Mouse (Mus musculus): ENCODE results near the gene H2-DMa. TPM values are rescaled to one million over a fixed set of nuclear protein-coding genes. Genes with fewer than 3 reads are reported as not detected.

The H2-DMa gene
- total RNA-seq, 4 experiments from 2014 or later = 20.7 to 35.3 (median 30.7) TPM

DNA sequence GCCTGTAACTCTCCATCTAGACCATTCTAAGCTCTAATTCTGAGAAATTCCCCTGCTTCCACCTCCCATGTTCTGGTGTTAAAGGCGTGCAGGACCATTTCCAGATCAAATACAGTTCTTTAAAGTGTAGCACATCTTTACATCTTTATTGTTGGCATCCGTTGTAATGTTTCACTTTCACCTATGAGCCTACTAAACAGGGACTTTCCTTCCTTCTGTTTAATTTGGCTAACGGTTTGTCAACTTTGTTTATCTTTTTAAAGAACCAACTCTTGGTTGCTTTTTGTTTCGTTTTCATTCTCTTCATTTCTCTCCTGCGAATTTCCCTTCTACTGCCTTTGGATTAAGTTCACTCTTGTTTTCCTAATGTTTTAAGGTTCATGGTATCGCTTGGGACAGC is 16.5 kb upstream of the H2-DMa start:
- DNase-seq (ENCODE audit: low spot score in 2 of 2) = no peak

DNA sequence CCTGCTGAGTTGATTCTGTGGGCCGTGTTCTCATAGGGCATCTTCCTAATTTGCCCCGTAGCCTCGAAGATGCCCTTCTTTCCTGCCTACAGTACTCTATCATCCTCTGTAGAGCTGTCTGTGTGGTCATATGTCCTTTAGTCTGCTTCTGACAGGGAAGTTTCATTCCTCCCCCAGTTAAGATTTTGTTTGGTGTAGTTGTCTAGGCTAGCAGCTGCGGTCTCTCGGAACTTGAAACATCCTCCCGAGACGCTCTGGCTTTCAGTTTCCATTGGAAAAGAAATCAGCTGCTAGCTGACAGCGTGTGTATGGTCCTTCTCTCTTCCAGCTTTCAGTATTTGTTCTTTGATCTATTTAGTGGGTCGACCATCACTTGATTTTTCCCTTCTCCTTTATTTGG is 14.5 kb upstream of the H2-DMa start:
- no peak for DNase-seq (ENCODE audit: low spot score in 2 of 2)

DNA sequence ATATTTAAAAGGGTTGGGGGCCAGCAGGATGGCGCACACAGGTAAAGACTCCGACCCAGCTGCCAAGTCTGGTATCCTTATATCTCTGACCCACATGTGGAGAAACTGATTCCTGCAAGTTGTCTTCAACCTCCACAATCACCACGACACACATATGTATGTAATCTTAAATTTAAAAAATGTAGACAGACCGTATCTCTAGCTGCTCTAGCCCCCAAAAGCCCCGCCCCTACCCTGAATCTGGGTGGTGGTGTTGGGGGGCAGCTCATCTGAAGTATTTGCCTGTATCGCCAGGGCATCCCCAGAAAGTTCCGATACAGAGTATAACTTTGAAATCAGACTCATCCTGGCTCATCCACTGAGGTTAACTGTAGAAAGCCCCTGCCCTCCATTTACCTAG is 12.8 kb upstream of the H2-DMa start:
- no peak for DNase-seq (ENCODE audit: low spot score in 2 of 2)

DNA sequence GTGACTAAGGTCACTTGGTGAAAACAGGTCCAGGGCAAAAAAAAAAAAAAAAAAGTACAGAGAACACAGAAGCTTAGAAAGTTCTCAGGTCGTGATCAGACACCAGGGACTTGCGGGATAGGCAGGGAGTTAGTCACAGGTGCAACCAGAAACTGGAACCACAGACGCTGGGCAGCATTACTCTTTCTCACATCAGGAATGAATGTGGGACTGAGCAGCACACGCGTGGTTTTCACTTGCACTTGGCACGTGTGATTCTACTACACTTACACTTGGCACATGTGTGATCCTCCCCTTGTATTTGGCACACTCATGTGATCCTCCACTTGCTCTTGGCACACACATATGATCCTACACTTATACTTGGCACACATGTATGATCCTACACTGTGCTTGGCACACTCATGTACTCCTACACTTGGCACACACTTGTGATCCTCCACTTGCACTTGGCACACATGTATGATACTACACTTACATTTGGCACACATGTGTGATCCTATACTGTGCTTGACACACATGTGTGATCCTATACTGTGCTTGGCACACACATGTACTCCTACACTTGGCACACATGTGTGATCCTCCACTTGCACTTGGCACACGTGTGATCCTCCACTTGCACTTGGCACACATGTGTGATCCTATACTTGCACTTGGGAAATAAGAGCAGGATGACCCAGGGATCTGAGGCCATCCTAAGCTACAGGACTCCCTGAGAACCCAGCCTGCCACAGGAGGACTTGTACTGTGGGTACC is 12.1 kb upstream of the H2-DMa start:
- no peak for DNase-seq (ENCODE audit: low spot score in 2 of 2)

DNA sequence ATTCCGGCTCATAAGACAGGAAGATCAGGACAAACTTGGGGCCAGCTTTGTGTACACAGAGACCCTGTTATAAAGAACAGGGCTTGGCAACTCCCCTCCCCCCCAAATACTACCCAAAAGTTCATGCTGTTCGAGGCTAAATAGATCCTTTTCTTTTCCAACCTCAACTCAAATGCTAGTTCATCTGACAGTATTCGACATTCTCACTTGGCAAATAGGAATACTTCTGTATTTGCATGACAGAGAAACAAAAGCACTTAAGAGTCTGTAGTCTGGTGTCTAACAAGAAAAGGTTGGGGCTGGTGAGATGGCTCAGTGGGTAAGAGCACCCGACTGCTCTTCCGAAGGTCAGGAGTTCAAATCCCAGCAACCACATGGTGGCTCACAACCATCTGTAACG is 10.9 kb upstream of the H2-DMa start:
- no peak for DNase-seq (ENCODE audit: low spot score in 2 of 2)

DNA sequence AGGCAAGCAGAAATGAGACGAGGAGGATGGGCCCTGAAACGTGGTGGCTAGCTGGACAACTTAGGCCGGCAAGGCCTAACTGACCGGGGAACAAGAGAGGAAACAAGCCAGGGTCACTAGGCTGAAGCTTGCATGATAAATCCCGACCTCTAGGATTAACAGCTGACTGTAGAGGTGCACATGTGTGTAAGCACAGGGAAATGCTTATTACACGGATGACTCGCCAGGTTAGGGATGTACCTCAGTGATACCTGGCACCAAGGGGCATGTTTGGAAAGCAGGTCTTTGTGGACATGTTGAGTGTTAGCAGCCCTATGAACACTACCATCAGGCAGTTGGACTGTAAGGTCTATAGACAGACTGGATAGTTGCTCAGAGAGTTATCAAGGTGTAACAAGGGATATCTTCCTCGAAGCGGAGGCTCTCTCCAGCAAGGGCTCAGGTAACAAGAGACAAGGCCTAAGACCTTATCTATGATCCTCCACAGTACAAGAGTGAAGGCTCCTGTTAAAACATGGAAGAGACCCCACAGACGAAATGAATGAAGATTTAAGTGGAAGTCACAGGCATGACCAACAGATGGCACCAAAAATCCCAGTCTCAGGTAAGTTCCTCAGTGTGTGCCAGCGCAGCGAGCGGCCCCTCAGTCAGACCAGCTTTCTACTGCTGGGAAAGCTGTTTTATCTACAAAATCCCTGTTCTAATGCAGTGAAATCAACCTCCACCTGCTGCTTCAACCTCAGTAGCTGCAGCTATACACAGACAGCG is 10.1 kb upstream of the H2-DMa start:
- no peak for DNase-seq (ENCODE audit: low spot score in 2 of 2)

DNA sequence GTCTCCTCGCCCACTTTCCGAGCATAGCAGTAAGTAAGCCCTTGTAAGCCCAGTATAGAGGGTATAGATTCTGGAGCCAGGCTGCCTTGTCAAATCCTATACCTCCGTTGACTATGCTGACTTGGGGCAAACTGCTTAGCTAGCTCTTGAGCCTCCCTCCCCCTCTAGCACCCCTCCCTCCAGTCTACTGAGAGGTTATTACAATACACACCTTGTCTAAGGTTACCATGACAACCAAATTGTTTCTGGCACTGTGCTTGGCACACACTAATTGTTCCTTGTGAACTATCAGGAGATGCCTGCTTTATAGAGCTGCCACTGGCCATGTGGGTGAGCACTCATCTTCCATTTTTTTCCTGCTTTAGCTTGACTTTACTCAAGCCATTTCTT is 9.5 kb upstream of the H2-DMa start:
- DNase-seq (ENCODE audit: low spot score in 2 of 2) = no peak

DNA sequence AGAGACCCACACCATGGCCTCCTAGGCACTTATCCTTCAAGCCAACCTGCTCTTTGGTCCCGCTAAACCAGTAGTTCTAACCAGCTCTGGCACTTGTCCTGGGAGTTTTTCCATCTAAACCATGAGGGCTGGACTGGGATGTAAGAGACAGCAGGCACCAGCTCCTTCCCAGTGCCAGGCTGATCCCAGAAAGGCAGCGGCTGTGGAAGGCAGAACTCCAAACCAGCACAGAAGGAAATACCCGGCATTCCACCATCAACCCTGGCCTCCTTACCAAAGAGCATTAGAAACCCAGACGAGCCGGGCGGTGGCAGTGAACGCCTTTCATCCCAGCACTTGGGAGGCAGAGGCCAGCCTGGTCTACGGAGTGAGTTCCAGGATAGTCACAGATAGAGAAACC is 9.0 kb upstream of the H2-DMa start:
- DNase-seq (ENCODE audit: low spot score in 2 of 2) = no peak

DNA sequence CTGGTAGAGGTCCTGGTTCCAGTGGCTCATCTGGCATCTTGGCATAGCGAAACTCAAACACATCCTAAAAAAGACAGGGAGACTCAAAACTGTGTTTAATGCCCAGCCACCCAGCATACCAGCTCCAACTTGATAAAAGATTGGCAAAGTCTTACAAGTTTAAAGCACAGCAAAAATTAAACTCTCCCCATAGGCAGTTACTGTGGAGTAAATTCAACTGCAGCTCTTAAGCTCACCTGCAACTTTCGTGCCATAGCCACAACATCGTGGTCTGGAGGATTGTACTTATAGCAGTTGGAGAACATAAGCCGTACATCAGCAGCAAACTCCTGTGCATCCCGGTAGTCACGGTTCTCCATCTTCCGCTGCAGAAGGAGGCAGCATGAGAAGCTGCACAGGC is 5.2 kb upstream of the H2-DMa start:
- DNase-seq (ENCODE audit: low spot score in 2 of 2) = no peak

DNA sequence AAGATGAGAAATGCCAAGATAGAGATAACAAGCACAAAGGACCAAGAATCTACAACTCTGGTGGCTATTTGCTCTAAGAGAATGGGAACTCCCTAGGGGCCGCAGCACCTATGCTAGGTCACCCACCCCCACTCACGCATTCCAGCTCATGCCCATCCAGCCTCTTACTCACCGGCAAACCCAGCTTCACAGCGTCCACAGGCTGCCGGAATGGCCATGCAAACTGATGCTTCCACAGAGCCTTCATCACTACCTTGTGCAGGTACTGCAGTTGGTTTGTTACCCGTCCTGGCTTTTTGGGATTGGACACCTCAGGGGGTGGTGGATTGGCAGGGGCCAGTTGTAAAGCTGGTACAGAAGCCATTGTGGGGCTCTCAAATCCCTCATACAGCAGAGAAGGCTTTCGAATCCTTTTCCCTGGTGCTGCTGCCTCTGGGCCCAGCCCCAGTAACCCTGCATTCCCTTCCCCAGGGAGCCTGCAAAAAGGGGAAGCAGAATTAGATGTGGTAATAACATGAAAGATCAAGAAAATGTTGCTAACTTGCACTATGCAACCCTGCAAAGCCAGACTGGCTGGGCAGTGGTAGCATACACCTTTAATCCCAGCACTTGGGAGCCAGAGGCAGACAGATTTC is 2.5 kb upstream of the H2-DMa start:
- no peak for DNase-seq (ENCODE audit: low spot score in 2 of 2)

DNA sequence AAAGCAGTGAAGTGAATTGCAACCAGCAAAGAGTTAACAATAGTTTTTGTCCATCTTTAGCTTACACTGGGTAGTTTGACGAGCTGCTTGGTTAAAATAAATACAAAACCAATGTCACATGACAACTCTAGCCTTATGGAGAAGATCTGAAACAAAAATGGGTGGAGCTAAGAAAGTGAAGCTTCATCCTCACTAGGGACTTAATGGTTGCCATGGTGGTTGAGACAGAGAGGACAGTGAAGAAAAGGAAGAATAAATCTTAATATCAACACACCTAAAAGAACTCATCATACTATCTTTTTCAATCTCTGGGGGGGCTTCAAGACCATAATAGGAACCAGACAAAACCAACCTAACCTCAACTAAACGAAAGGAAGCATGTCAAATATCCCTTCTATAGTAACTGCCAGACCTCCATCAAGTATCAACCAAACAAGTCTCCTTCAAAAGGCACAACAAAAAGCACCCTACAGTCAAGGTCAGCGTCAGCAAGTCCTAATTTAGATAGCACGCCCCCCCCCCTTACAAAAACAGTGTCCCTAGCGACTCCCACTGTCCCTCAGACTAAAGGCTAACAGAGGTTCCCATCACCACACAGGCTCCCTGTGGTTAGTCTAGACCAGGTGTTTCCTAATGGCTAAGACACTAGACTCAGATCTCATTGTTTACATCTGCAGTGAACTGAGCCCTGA is 1.8 kb upstream of the H2-DMa start:
- no peak for DNase-seq (ENCODE audit: low spot score in 2 of 2)

DNA sequence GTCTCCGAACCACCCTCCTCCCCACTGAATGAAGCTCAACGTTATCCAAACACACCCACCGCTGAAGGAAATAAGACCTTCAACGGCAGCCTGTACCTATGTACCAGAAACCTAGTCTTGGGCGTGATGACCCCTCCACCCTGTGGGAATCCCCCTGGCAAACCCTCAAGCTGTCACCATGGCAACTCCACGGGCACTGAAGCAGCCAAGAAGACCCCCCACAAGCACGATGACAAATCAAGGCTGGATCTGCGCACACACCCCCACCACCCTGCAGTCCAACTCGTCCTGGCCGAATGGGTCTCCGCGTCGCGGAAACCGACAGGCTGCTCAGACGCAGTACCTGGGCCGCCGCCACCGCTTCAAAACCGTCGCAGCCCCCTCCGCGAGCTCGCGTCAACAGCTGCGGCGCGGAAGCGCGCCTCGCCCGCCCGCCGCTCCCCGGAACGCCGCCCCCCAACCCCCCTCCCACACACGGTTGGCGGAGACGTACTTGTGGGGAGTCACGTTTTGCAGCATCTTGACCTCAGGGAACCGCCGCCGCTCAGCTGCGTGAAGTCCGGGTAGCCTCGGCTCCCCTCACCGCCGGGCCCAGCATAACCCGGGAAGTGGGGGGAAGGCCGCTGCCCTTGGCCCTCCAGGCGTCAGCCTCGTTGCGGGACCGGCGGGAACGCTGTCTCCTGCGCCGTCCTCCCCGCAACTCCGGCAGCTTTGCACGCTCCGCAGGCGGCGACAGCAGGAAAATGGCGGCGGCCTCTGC is 1.0 kb upstream of the H2-DMa start:
- DNase-seq (ENCODE audit: low spot score in 2 of 2) = no peak

DNA sequence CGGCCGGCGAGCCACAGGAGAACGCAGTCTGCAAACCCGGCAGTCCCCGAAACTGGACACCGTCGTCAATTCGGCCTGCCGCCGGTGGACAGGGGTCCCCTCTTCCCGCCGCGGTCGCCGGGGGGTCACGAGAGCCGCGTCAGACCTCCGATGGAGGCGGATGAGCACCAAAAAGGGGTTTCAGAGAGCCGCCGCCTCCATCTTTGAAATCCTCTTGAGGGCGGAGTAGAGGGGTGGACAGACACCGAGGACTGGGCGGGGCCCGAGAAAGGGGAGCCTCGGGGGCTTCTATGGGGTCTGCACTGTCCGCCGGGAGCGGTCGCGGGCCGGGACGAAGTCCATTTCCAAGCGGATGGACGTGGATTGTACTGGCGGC is 480 bp upstream of the H2-DMa start:
- no peak for DNase-seq (ENCODE audit: low spot score in 2 of 2)

DNA sequence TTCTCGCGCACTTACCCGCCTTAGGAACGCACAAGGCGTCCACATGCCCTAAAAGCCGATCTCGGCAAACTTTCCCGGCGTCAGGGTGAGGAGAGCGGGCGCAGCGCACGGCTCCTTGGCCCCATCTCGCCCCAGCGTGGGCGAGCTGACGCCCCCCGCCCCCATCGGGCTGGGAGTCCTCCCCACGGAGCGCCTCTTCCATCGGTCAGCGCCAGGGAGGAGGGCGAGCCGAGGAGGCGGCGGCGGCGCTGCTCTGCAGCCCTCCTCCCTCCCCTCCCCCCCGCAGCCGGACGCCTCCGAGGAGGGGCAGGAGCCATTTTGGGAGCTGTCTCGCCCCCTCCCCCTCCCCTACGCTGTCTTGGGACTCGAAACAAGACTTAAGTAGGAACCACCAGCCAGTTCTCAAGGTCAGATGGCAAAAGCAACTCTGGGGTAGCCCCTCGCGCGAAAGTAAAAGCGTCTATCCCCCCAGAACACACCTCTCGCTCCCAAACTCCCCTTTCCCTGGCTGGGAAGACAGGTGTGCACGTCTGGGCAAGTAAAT is 911 bp downstream of the H2-DMa start:
- DNase-seq (ENCODE audit: low spot score in 2 of 2) = peak; percentile 63 to 92

DNA sequence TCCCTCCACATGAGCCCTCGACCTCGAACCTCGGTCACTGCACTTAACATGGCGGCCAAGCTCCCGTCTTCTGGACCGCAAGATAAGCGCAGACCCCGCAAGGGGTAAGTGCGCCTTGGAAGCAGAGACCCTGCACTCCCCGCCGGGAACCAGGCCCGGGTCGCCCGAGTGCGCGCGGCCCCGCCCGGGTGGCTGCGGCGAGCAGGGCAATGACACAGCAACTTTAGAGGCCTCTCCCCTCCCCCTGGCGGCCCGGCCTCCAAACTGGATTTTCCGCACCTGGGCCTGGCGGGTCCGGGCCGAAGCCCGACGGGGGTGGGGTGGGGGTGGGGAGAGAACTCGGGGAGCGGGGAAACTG is 1.5 kb downstream of the H2-DMa start:
- peak in 1 of 2 experiments; percentile 71 for DNase-seq (ENCODE audit: low spot score in 2 of 2)

DNA sequence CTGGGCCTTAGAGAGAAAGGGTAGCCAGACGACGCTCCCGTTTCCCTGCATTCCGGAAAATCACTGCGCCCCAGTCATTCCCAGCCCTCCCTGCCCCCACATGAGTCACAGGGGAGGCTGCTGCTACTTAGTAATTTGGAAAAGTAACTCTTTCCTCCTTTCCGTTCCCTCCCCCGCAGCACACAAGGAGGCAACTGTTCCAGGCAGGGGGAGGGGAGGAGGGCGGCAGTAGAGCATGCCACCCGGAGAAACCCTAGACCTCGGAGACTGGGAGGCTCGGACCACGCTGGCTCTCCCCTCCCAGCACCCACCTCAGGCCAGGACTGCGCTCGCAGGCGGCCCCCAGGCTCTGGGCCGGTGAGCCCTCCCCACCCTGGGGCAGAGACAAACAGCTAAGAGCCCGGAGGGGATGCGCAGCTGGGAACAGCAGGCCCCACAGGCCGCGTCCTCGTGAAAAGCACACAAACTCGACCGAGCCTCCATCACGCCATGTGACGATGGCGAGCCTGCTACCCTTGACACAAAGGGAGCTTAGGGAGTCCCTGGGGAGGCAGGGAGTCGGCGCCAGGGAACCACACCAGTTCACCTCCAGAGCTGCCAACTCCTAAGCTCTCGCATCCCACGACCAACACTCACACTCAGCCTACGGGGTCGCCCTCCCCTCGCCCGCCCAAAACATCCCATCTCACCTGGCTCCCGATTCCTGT is 2.0 kb downstream of the H2-DMa start:
- peak; percentile 76 to 94 for DNase-seq (ENCODE audit: low spot score in 2 of 2)

DNA sequence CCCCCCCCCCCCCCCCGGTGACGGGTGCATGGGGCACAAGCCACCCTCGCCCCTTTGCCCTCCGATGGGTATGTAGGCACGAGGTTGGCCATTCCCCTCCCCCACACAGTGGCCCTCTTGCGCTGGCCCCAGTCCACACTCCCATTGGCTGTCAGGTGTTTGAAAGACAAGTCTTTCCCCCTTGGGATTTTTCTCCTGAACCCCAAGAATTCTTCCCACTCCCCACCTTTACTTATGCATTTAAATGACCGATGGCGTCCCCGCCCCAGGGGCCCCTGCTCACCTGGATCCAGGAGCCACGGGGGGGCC is 2.5 kb downstream of the H2-DMa start:
- DNase-seq (ENCODE audit: low spot score in 2 of 2) = peak in 1 of 2 experiments; percentile 77

DNA sequence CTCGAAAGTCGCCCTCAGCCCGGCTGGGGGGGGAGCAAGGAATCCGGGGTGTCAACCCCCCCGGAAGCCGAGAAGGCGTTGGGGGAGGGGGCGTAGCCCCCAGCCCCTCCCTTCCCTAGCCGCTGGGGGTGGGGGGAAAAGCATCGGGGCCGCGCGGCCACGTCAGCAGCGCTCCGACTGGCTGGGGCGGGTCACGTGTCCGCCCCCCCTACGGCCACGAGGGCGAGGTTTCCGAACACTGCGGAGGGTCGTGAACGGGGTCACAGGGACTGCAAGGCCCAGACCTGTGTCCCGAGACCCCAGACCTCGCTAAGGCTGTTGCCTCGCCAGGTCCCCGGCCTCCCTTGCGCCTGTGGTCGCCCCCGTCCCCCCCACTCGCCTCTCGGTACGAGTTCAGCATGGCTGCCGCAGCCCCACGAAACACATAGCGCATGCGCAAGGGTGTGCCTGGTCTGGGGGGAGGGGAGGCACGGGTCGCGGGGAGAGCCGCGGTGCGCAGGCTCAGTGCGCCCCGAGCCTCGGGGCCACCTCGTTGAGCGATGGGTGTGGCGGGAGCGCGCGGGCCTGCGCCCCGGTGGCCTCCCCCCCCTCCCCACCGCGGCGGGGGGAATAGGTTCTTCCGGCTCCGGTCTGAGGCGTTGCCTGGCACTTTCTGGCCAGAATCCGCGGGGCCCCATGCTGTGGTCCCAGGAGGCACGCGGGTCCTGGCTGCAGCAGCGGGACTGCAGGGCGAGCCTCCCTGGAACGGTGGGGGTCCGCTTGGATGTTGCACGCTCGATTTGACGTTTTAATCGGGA is 3.0 kb downstream of the H2-DMa start, which contains the start of gene Brd2:
Gene Brd2 (minus strand): TSS at position 447 of the 797 bp plus-strand sequence.
- peak; percentile 91 to 95 for DNase-seq (ENCODE audit: low spot score in 2 of 2)

DNA sequence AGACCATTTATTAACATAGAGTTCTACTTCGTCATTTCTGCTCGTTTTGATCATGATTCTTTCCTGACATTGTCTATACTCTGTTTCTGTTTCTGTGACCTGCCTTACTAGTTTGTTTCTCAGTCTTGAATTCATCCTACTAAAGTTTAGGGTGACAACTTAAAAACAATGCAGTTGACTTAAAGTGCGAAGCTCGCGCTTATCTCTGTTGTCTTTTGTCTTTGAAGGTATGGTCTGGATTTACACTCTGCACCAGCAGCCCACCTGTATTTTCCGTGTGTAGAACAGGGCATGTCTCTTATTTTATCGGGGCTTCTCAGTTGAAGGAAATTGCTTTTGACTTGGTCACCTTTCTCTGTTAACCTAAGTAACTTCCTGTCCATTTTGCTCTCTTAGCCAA is 3.8 kb downstream of the H2-DMa start:
- DNase-seq (ENCODE audit: low spot score in 2 of 2) = no peak

DNA sequence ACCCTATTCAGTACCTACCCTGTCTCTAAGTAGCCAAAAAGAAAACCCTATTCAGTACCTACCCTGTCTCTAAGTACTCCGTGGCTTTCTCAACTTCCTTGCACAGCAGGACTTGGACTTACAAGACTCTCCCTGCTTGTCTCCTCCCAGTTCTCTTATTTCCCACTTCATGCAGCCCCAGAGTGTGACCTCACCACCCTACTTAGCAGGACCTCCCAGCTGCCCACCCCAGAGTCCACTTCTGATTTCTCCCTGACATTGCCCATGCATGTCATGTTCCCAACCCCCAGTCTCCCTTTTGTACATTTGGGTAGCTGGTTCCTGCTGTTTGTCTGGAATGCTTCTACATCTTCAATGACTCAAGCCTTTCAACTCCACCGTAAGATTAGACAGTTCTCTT is 4.2 kb downstream of the H2-DMa start:
- DNase-seq (ENCODE audit: low spot score in 2 of 2) = no peak

Data from left cerebral cortex, adult 8-10 months (tissue).